Mouse (Mus musculus) CH12.LX (cell line): ENCODE results near the gene Serpinb1a. TPM values are rescaled to one million over a fixed set of nuclear protein-coding genes. Genes with fewer than 3 reads are reported as not detected.

Experiments used
- DNase-seq: peaks from one replicate; pipeline ENCODE4 v3.0.0-alpha.2; 2013; ENCODE audit errors: extremely low read depth
- H3K27ac ChIP-seq: 2 replicates; pipeline ENCODE4 v1.5.1; 2012; ENCODE audit warnings: low read depth, mild to moderate bottlenecking, control low read depth, moderate library complexity; ENCODE audit not compliant: insufficient read depth
- H3K27me3 ChIP-seq: replicated peaks from 2 replicates; pipeline ENCODE3; 2012; ENCODE audit warnings: inconsistent platforms
- H3K36me3 ChIP-seq, 2 experiments: replicated peaks in 1 of 2; 2 replicates each; pipeline versions ENCODE3 to v1.6.1; 2012; ENCODE audit warnings: inconsistent platforms in 1 of 2, low read length in 1 of 2, mild to moderate bottlenecking in 1 of 2, mixed read lengths in 1 of 2, moderate library complexity in 1 of 2; ENCODE audit not compliant: control insufficient read depth in 1 of 2, insufficient read depth in 1 of 2
- H3K4me1 ChIP-seq, 2 experiments: 2 replicates each; pipeline ENCODE4 v1.6.1; 2012; ENCODE audit warnings: inconsistent platforms in 1 of 2, moderate library complexity in 1 of 2; ENCODE audit not compliant: insufficient read depth in 2 of 2, control insufficient read depth in 1 of 2
- H3K4me2 ChIP-seq: 2 replicates; pipeline ENCODE4 v1.6.1; 2012; ENCODE audit warnings: low read depth, mild to moderate bottlenecking, control low read depth; ENCODE audit not compliant: poor library complexity, insufficient read depth, severe bottlenecking
- H3K4me3 ChIP-seq, 3 experiments: fragments of 150-350 bp in 1 of 3; sonication (generic) in 1 of 3; replicated peaks in 1 of 3; 2 replicates each; pipeline versions ENCODE3 to v1.5.1; 2011 to 2012; ENCODE audit warnings: low read depth in 2 of 3, low read length in 2 of 3, mild to moderate bottlenecking in 2 of 3, moderate library complexity in 2 of 3, control low read depth in 1 of 3, improper control_type of control experiment in 1 of 3, inconsistent platforms in 1 of 3, mixed read lengths in 1 of 3; ENCODE audit not compliant: poor library complexity in 1 of 3
- H3K79me2 ChIP-seq: replicated peaks from 2 replicates; pipeline ENCODE4 v1.6.1; 2012; ENCODE audit warnings: mild to moderate bottlenecking, moderate library complexity; ENCODE audit not compliant: control insufficient read depth, poor library complexity, insufficient read depth, severe bottlenecking; ENCODE audit errors: extremely low read depth
- H3K9ac ChIP-seq: 2 replicates; pipeline ENCODE4 v1.6.1; 2012; ENCODE audit warnings: low read depth, mild to moderate bottlenecking, control low read depth, moderate library complexity; ENCODE audit not compliant: insufficient read depth
- H3K9me3 ChIP-seq: replicated peaks from 2 replicates; pipeline ENCODE3; 2012; ENCODE audit warnings: low read length, inconsistent platforms, mixed read lengths
- CHD1 ChIP-seq: IDR thresholded peaks from 2 replicates; pipeline ENCODE4 v1.6.1; 2012; ENCODE audit warnings: low read depth, low read length, improper control_type of control experiment, inconsistent platforms
- E2F4 ChIP-seq: IDR thresholded peaks from 2 replicates; pipeline ENCODE4 v1.6.1; 2011; ENCODE audit warnings: low read depth, low read length, improper control_type of control experiment; ENCODE audit not compliant: insufficient replicate concordance
- ETS1 ChIP-seq: conservative IDR thresholded peaks from 2 replicates; pipeline ENCODE4 v1.6.1; 2012; ENCODE audit warnings: low read depth, mild to moderate bottlenecking, inconsistent platforms, low read length, improper control_type of control experiment, moderate library complexity
- HCFC1 ChIP-seq: IDR thresholded peaks from 2 replicates; pipeline ENCODE4 v1.6.1; 2012; ENCODE audit warnings: low read depth, mild to moderate bottlenecking, inconsistent platforms, low read length, improper control_type of control experiment
- JUN ChIP-seq: IDR thresholded peaks from 2 replicates; pipeline ENCODE4 v1.6.1; 2011; ENCODE audit warnings: low read depth, mild to moderate bottlenecking, low read length, improper control_type of control experiment, moderate library complexity; ENCODE audit not compliant: insufficient read depth
- JUND ChIP-seq: conservative IDR thresholded peaks from 2 replicates; pipeline ENCODE4 v1.6.1; 2011; ENCODE audit warnings: low read depth, low read length, improper control_type of control experiment
- KAT2A ChIP-seq: IDR thresholded peaks from 2 replicates; pipeline ENCODE4 v1.6.1; 2012; ENCODE audit warnings: low read length, improper control_type of control experiment, inconsistent platforms; ENCODE audit not compliant: insufficient replicate concordance
- MAFK ChIP-seq: IDR thresholded peaks from 2 replicates; pipeline ENCODE4 v1.6.1; 2011; ENCODE audit warnings: low read length, improper control_type of control experiment; ENCODE audit not compliant: insufficient replicate concordance
- MAX ChIP-seq: IDR thresholded peaks from 2 replicates; pipeline ENCODE4 v1.6.1; 2011; ENCODE audit warnings: low read length, improper control_type of control experiment
- MEF2A ChIP-seq: IDR thresholded peaks from 2 replicates; pipeline ENCODE4 v1.6.1; 2014; ENCODE audit warnings: low read depth, mild to moderate bottlenecking, inconsistent platforms, low read length, improper control_type of control experiment, borderline replicate concordance
- MXI1 ChIP-seq: IDR thresholded peaks from 2 replicates; pipeline ENCODE4 v1.6.1; 2011; ENCODE audit warnings: mild to moderate bottlenecking, low read depth, low read length, improper control_type of control experiment
- MYC ChIP-seq: IDR thresholded peaks from 2 replicates; pipeline ENCODE4 v1.6.1; 2011; ENCODE audit warnings: low read depth, mild to moderate bottlenecking, improper control_type of control experiment, low read length
- NELFE ChIP-seq: IDR thresholded peaks from 2 replicates; pipeline ENCODE4 v1.6.1; 2011; ENCODE audit warnings: low read depth, low read length, improper control_type of control experiment
- NRF1 ChIP-seq: IDR thresholded peaks from 2 replicates; pipeline ENCODE4 v1.6.1; 2014; ENCODE audit warnings: low read depth, mild to moderate bottlenecking, inconsistent platforms, low read length, improper control_type of control experiment, moderate library complexity
- POLR2A ChIP-seq: IDR thresholded peaks from 2 replicates; pipeline ENCODE4 v1.6.1; 2011; ENCODE audit warnings: low read depth, mild to moderate bottlenecking, improper control_type of control experiment, low read length
- RAD21 ChIP-seq: IDR thresholded peaks from 2 replicates; pipeline ENCODE4 v1.6.1; 2011; ENCODE audit warnings: low read depth, mild to moderate bottlenecking, low read length, improper control_type of control experiment, moderate library complexity
- RCOR1 ChIP-seq: conservative IDR thresholded peaks from 2 replicates; pipeline ENCODE4 v1.6.1; 2012; ENCODE audit warnings: low read depth, mild to moderate bottlenecking, inconsistent platforms, low read length, improper control_type of control experiment
- SIN3A ChIP-seq: IDR thresholded peaks from 2 replicates; pipeline ENCODE4 v1.6.1; 2012; ENCODE audit warnings: low read length, improper control_type of control experiment, inconsistent platforms
- SMC3 ChIP-seq: IDR thresholded peaks from 2 replicates; pipeline ENCODE4 v1.6.1; 2011; ENCODE audit warnings: low read depth, low read length, improper control_type of control experiment
- TBP ChIP-seq: conservative IDR thresholded peaks from 2 replicates; pipeline ENCODE4 v1.6.1; 2011; ENCODE audit warnings: low read depth, low read length, improper control_type of control experiment
- TCF12 ChIP-seq: IDR thresholded peaks from 2 replicates; pipeline ENCODE4 v1.6.1; 2014; ENCODE audit warnings: low read depth, mild to moderate bottlenecking, inconsistent platforms, low read length, improper control_type of control experiment
- ZC3H11A ChIP-seq: IDR thresholded peaks from 2 replicates; pipeline ENCODE4 v1.6.1; 2012; ENCODE audit warnings: low read depth, mild to moderate bottlenecking, inconsistent platforms, low read length, improper control_type of control experiment
- ZKSCAN1 ChIP-seq: IDR thresholded peaks from 2 replicates; pipeline ENCODE4 v1.6.1; 2012; ENCODE audit warnings: low read depth, inconsistent platforms, low read length, improper control_type of control experiment, borderline replicate concordance
- dilution Hi-C: fragments of 300-500 bp; cut with MboI; formaldehyde crosslinking; loops from 2 replicates; pipeline ENCODE4 v1.14.3; 2020; ENCODE audit warnings: low sequenced_read_pairs; ENCODE audit not compliant: extremely low pct_unique_long_range_greater_than_20kb, extremely low pct_ligation_motif_present
- in situ Hi-C: fragments of 300-500 bp; cut with MboI; formaldehyde crosslinking; loops from 3 replicates; pipeline ENCODE4 v1.14.3; 2019; ENCODE audit warnings: low sequenced_read_pairs, low pct_ligation_motif_present, low pct_unique_long_range_greater_than_20kb, mixed read lengths
- polyA plus RNA-seq: library from polyadenylated mRNA; unstranded; fragments of >175 nt; gene quantifications from 2 replicates; pipeline ENCODE4 v1.2.1, GENCODE M21; 2012; ENCODE audit warnings: low read depth; ENCODE audit not compliant: insufficient read length
- total RNA-seq, 2 experiments: library from RNA; depleted of rRNA; stranded (reverse); fragments of 300-350 nt in 1 of 2; fragments of >200 nt in 1 of 2; gene quantifications; 2 replicates each; pipeline ENCODE4 v1.2.3; 2012 to 2014

Serpinb1a gene
- total and polyA plus RNA-seq, 3 experiments = 2.5 to 23.0 (median 9.3) TPM

GRCm38 (mm10) chr13:32821671-32822070 lies 29.3 kb downstream of the Serpinb1a start:
- in situ Hi-C loops = no loop called here
- Histone ChIP-seq H3K27ac (no peak overlapping the region), H3K4me2 (no peak overlapping the region), H3K4me1 (peaks cover 5 to 36% of the 10 kb centered on the region in 2 experiments), H3K4me3 (no peak overlapping the region), H3K27me3 (no peaks in the 10 kb centered on the region), H3K79me2 (no peaks in the 10 kb centered on the region), H3K9me3 (no peaks in the 10 kb centered on the region), H3K36me3 (peaks cover 43 to 66% of the 10 kb centered on the region in 2 experiments), H3K9ac (no peak overlapping the region)
- no peak for DNase-seq
- no peak for TF ChIP-seq TBP
- TF ChIP-seq JUND = no peak
- no peak for TF ChIP-seq NRF1
- no peak for TF ChIP-seq MEF2A
- no peak for TF ChIP-seq NELFE
- TF ChIP-seq ZC3H11A = no peak
- TF ChIP-seq SIN3A = no peak
- TF ChIP-seq HCFC1 = no peak
- TF ChIP-seq SMC3 = no peak
- no peak for TF ChIP-seq ETS1
- no peak for TF ChIP-seq RAD21
- no peak for TF ChIP-seq JUN
- TF ChIP-seq TCF12 = no peak
- TF ChIP-seq MXI1 = no peak
- no peak for TF ChIP-seq MAFK
- TF ChIP-seq POLR2A = no peak
- no peak for TF ChIP-seq ZKSCAN1
- TF ChIP-seq MYC = no peak
- no peak for TF ChIP-seq KAT2A
- dilution Hi-C loops = no loop called here

- no peak for DNase-seq
- in situ Hi-C loops = no loop called here
- peaks cover 0 to 20% of the 10 kb centered on the region in 2 experiments; a peak in 2 of 4 replicates for H3K4me1 ChIP-seq
Observed at GRCm38 (mm10) chr13:32819926-32820325, 31.1 kb downstream of the Serpinb1a start.

More at GRCm38 (mm10) chr13:32819926-32820325, 31.1 kb downstream of the Serpinb1a start:
- no peaks in the 10 kb centered on the region for H3K79me2 ChIP-seq
- H3K27ac ChIP-seq = no peak overlapping the region
- H3K9me3 ChIP-seq = no peaks in the 10 kb centered on the region
- H3K27me3 ChIP-seq = no peaks in the 10 kb centered on the region
- H3K9ac ChIP-seq = no peak overlapping the region
- no peak overlapping the region for H3K4me2 ChIP-seq
- H3K36me3 ChIP-seq = peaks cover 53 to 83% of the 10 kb centered on the region in 2 experiments
- no peak overlapping the region for H3K4me3 ChIP-seq
- TF ChIP-seq ZKSCAN1 (no peak), ZC3H11A (no peak), E2F4 (no peak), JUND (no peak), MAX (no peak), SIN3A (no peak), MXI1 (no peak), RCOR1 (no peak), CHD1 (no peak), MYC (no peak), TBP (no peak), TCF12 (no peak)
- TF ChIP-seq, all 38 proteins: peak for 0
- dilution Hi-C loops = no loop called here
